Mouse (Mus musculus) intestine, postnatal 0 days (tissue): Measurements from ENCODE around the gene Rnf151. TPM values are rescaled to one million over a fixed set of nuclear protein-coding genes. Genes with fewer than 3 reads are reported as not detected.
A peak's percentile ranks its signal among the peaks of the same experiment; 100 is the strongest.

Experiments used
- ATAC-seq: fragments of 200-750 bp; cut with Nextera tagmentation; 2 replicates; pipeline ENCODE4 v1.8.0; 2017; ENCODE audit warnings: mild to moderate bottlenecking, moderate TSS enrichment, moderate library complexity
- H3K27ac ChIP-seq: fragments of 300-500 bp; sonication (generic); 2 replicates; pipeline ENCODE4 v1.5.1; 2014; ENCODE audit warnings: mild to moderate bottlenecking, low read depth, low read length, moderate library complexity
- H3K27me3 ChIP-seq: fragments of 300-500 bp; sonication (generic); replicated peaks from 2 replicates; pipeline ENCODE4 v1.6.1; 2014; ENCODE audit warnings: low read length, mixed read lengths; ENCODE audit not compliant: control insufficient read depth, insufficient read depth
- H3K36me3 ChIP-seq: fragments of 300-500 bp; sonication (generic); 2 replicates; pipeline ENCODE4 v1.6.1; 2014; ENCODE audit warnings: mild to moderate bottlenecking, moderate library complexity; ENCODE audit not compliant: control insufficient read depth, insufficient read depth
- H3K4me1 ChIP-seq: fragments of 300-500 bp; sonication (generic); replicated peaks from 2 replicates; pipeline ENCODE4 v1.6.1; 2014; ENCODE audit warnings: antibody characterized with exemption, low read length, mixed read lengths; ENCODE audit not compliant: control insufficient read depth, insufficient read depth
- H3K4me2 ChIP-seq: fragments of 300-500 bp; sonication (generic); replicated peaks from 2 replicates; pipeline ENCODE4 v1.6.1; 2014; ENCODE audit warnings: low read depth, mild to moderate bottlenecking, moderate library complexity
- H3K4me3 ChIP-seq: fragments of 300-500 bp; sonication (generic); 2 replicates; pipeline ENCODE4 v1.5.1; 2014; ENCODE audit warnings: low read depth, low read length
- H3K9ac ChIP-seq: fragments of 300-500 bp; sonication (generic); 2 replicates; pipeline ENCODE4 v1.6.1; 2014; ENCODE audit warnings: mild to moderate bottlenecking, low read depth, low read length
- H3K9me3 ChIP-seq: fragments of 300-500 bp; sonication (generic); 2 replicates; pipeline ENCODE4 v1.6.1; 2016; ENCODE audit warnings: mixed run types; ENCODE audit not compliant: control insufficient read depth
- CTCF ChIP-seq: sonication (generic); IDR thresholded peaks from 2 replicates; pipeline ENCODE4 v1.5.1; 2016; ENCODE audit warnings: low read depth, mild to moderate bottlenecking, control low read depth, antibody characterized with exemption, moderate library complexity
- WGBS: fragments of 180-500 bp; shearing (Covaris S2); extraction: QIAGEN DNeasy Blood & Tissue Kit; methylation state at CpG from one replicate; pipeline ENCODE4 v1.1.7; 2014; 5-methylcytosine and 5-hydroxymethylcytosine counted together
- polyA plus RNA-seq: library from polyadenylated mRNA; unstranded; fragments of >200 nt; fragmentation: Nextera tagmentation; extraction: Ambion mirVana; gene quantifications from 2 replicates; pipeline ENCODE4 v1.2.1, GENCODE M21; 2015

The Rnf151 gene
- polyA plus RNA-seq, 1 experiment from 2014 or later = not detected

- Histone ChIP-seq H3K27me3 (peaks cover 36% of the 10 kb centered on the region), H3K36me3 (peaks cover 10% of the 10 kb centered on the region; the same call in 1 of the 2 replicates), H3K9ac (peak within 1 kb of the TSS; percentile 37), H3K27ac (no peak within 1 kb of the TSS), H3K4me2 (peak within 1 kb of the TSS; percentile 65), H3K9me3 (no peaks in the 10 kb centered on the region), H3K4me3 (peak within 1 kb of the TSS; percentile 38), H3K4me1 (peaks cover 6% of the 10 kb centered on the region; the same call in 1 of the 2 replicates)
- 0 out of 2 replicates have a peak, but pooled peaks have one; percentile 12 for TF ChIP-seq CTCF
- WGBS = 2% methylated on average over 46 of the region's 55 CpGs
- no peak for ATAC-seq
Observed at GRCm38 (mm10) chr17:24689251-24690081, 28.4 kb downstream of the Rnf151 start, which contains the start of gene Syngr3. Syngr3 (minus strand) TSS chr17:24689955.

- no peak for TF ChIP-seq CTCF
- no peak overlapping the region for H3K9ac ChIP-seq
- H3K27me3 ChIP-seq = peaks cover 36% of the 10 kb centered on the region
- H3K36me3 ChIP-seq = peaks cover 4% of the 10 kb centered on the region; the same call in 1 of the 2 replicates
- H3K4me2 ChIP-seq = peak overlapping the region; percentile 61
- 23% methylated on average over 23 of the region's 23 CpGs for WGBS
- H3K27ac ChIP-seq = no peak overlapping the region
- peaks cover 6% of the 10 kb centered on the region; the same call in 1 of the 2 replicates for H3K4me1 ChIP-seq
- no peaks in the 10 kb centered on the region for H3K9me3 ChIP-seq
- peak overlapping the region; percentile 38 for H3K4me3 ChIP-seq
- no peak for ATAC-seq
Observed at GRCm38 (mm10) chr17:24687599-24687998, 30.3 kb downstream of the Rnf151 start.

GRCm38 (mm10) chr17:24687146-24687595, 30.7 kb downstream of the Rnf151 start:
- Histone ChIP-seq H3K4me2 (peak overlapping the region; percentile 61), H3K27ac (no peak overlapping the region), H3K27me3 (peaks cover 36% of the 10 kb centered on the region), H3K9me3 (no peaks in the 10 kb centered on the region), H3K9ac (peak overlapping the region; percentile 26; the same call in 1 of the 2 replicates), H3K4me3 (peak overlapping the region; percentile 38), H3K36me3 (peaks cover under 1% of the 10 kb centered on the region; the same call in 1 of the 2 replicates), H3K4me1 (peaks cover 6% of the 10 kb centered on the region; the same call in 1 of the 2 replicates)
- under 1% methylated on average over 25 of the region's 25 CpGs for WGBS
- peak; percentile 11; the same call in 1 of the 2 replicates for TF ChIP-seq CTCF
- peak; percentile 46 for ATAC-seq

- peak overlapping the region; percentile 45 for H3K4me2 ChIP-seq
- peaks cover 36% of the 10 kb centered on the region for H3K27me3 ChIP-seq
- peaks cover 6% of the 10 kb centered on the region; the same call in 1 of the 2 replicates for H3K4me1 ChIP-seq
- no peak overlapping the region; the same call in 1 of the 2 replicates for H3K9ac ChIP-seq
- 0 out of 2 replicates have a peak overlapping the region, but pooled peaks have one; percentile 2 for H3K4me3 ChIP-seq
- H3K36me3 ChIP-seq = peaks cover 7% of the 10 kb centered on the region
- no peak for TF ChIP-seq CTCF
- 37% methylated on average over 16 of the region's 16 CpGs for WGBS
- no peak overlapping the region for H3K27ac ChIP-seq
- no peaks in the 10 kb centered on the region for H3K9me3 ChIP-seq
- 0 out of 2 replicates have a peak, but pooled peaks have one; percentile 61 for ATAC-seq
Observed at GRCm38 (mm10) chr17:24686514-24686913, 31.3 kb downstream of the Rnf151 start.

GRCm38 (mm10) chr17:24677500-24678080, 40.3 kb downstream of the Rnf151 start:
- no peaks in the 10 kb centered on the region for H3K9me3 ChIP-seq

GRCm38 (mm10) chr17:24676877-24677276, 41.0 kb downstream of the Rnf151 start:
- no peak for TF ChIP-seq CTCF
- 94% methylated on average over 5 of the region's 5 CpGs for WGBS
- H3K27me3 ChIP-seq = no peaks in the 10 kb centered on the region
- no peaks in the 10 kb centered on the region for H3K9me3 ChIP-seq
- H3K4me2 ChIP-seq = no peak overlapping the region
- H3K27ac ChIP-seq = peak overlapping the region; percentile 21
- peaks cover 63% of the 10 kb centered on the region for H3K36me3 ChIP-seq
- H3K4me3 ChIP-seq = no peak overlapping the region
- ATAC-seq = no peak
- H3K9ac ChIP-seq = no peak overlapping the region
- peaks cover 1% of the 10 kb centered on the region; the same call in 1 of the 2 replicates for H3K4me1 ChIP-seq

More at GRCm38 (mm10) chr17:24677500-24678080, 40.3 kb downstream of the Rnf151 start:
- H3K4me3 ChIP-seq = no peak overlapping the region
- H3K9ac ChIP-seq = no peak overlapping the region
- H3K4me2 ChIP-seq = peak overlapping the region; percentile 48
- no peaks in the 10 kb centered on the region for H3K4me1 ChIP-seq
- ATAC-seq = peak; percentile 76
- H3K27ac ChIP-seq = peak overlapping the region; percentile 62
- H3K27me3 ChIP-seq = no peaks in the 10 kb centered on the region
- TF ChIP-seq CTCF = no peak
- WGBS = 49% methylated on average over 24 of the region's 24 CpGs
- peaks cover 67% of the 10 kb centered on the region for H3K36me3 ChIP-seq
